Mouse (Mus musculus) neural tube, embryonic 13.5 days (tissue): ENCODE results near the gene Ces2a. TPM values are rescaled to one million over a fixed set of nuclear protein-coding genes. Genes with fewer than 3 reads are reported as not detected.

Experiments used
- ATAC-seq: fragments of 200-750 bp; cut with Nextera tagmentation; 2 replicates; pipeline ENCODE4 v1.8.0; 2017; ENCODE audit warnings: low read depth, mild to moderate bottlenecking, moderate TSS enrichment, moderate library complexity
- H3K27ac ChIP-seq: fragments of 300-500 bp; sonication (generic); replicated peaks from 2 replicates; pipeline ENCODE4 v1.5.1; 2015; ENCODE audit warnings: moderate library complexity, mild to moderate bottlenecking, inconsistent platforms
- H3K27me3 ChIP-seq: fragments of 300-500 bp; sonication (generic); 2 replicates; pipeline ENCODE4 v1.6.1; 2015; ENCODE audit warnings: mild to moderate bottlenecking, inconsistent platforms
- H3K36me3 ChIP-seq: fragments of 300-500 bp; sonication (generic); 2 replicates; pipeline ENCODE4 v1.6.1; 2015; ENCODE audit warnings: mild to moderate bottlenecking, inconsistent platforms
- H3K4me1 ChIP-seq: fragments of 300-500 bp; sonication (generic); replicated peaks from 2 replicates; pipeline ENCODE4 v1.6.1; 2015; ENCODE audit warnings: inconsistent platforms
- H3K4me2 ChIP-seq: fragments of 300-500 bp; sonication (generic); 2 replicates; pipeline ENCODE4 v1.6.1; 2015; ENCODE audit warnings: inconsistent platforms, mild to moderate bottlenecking, moderate library complexity
- H3K4me3 ChIP-seq: fragments of 300-500 bp; sonication (generic); 2 replicates; pipeline ENCODE4 v1.5.1; 2015; ENCODE audit warnings: mild to moderate bottlenecking, inconsistent platforms
- H3K9ac ChIP-seq: fragments of 300-500 bp; sonication (generic); 2 replicates; pipeline ENCODE4 v1.6.1; 2015; ENCODE audit warnings: moderate library complexity, mild to moderate bottlenecking, inconsistent platforms
- H3K9me3 ChIP-seq: fragments of 300-500 bp; sonication (generic); 2 replicates; pipeline ENCODE4 v1.6.1; 2016; ENCODE audit warnings: inconsistent platforms
- WGBS: fragments of 180-500 bp; shearing (Covaris S2); methylation state at CpG from one replicate; pipeline ENCODE4 v1.1.7; 2015; 5-methylcytosine and 5-hydroxymethylcytosine counted together
- polyA plus RNA-seq: library from polyadenylated mRNA; unstranded; fragments of >200 nt; fragmentation: Nextera tagmentation; extraction: Ambion mirVana; gene quantifications from 2 replicates; pipeline ENCODE4 v1.2.1, GENCODE M21; 2015

Gene Ces2a
- polyA plus RNA-seq = not detected in 2 replicates

DNA sequence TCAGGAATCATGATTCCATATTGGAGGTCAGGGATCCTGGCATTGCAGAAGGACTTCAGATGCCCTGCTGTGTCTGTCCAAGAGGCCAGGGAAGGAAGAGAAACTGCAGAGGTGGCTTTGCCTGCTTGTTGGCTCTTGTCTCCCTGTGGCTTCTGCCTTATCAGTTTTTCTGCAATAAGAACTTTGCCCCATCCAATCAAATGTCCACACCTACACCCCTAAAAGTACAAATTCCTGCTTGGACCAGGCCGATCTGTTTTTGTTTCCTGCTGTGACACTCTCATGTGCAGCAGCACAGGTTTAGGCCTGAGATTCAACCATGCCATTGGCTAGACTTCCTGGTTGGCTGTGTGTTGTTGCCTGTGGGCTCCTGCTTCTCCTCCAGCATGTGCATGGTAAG is at the start of gene Ces2a:
Ces2a (plus strand) TSS at position 251 of the 400 bp plus-strand sequence.
- Histone ChIP-seq H3K9me3 (no peaks in the 10 kb centered on the region), H3K27me3 (no peaks in the 10 kb centered on the region), H3K4me3 (no peak within 1 kb of the TSS), H3K4me1 (no peaks in the 10 kb centered on the region), H3K36me3 (no peaks in the 10 kb centered on the region), H3K4me2 (no peak within 1 kb of the TSS), H3K27ac (no peak within 1 kb of the TSS), H3K9ac (no peak within 1 kb of the TSS)
- no peak for ATAC-seq
- WGBS = 90% methylated on average over 1 of the region's 1 CpGs

DNA sequence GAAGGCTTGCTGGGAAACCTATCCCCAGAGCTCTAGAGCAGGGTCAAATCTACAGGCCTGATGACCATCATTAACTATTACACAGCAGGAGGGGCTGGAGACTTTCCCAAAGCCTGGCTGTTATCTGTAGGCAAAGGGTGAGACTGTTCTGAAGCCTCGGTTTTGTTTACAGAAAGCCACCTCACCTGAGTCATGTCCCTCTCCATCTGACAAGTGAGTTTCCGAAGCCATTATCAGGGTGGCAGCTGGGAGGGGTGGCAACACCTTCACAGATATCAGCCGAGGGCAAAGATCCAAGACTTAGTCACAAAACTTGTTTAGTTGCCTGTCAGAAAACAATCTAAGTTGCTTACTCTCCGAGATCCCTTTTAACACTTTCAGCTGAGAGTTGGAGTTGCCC is 45.4 kb upstream of the Ces2a start:
- H3K27me3 ChIP-seq = no peaks in the 10 kb centered on the region
- H3K4me3 ChIP-seq = no peak overlapping the region
- H3K36me3 ChIP-seq = no peaks in the 10 kb centered on the region
- no peaks in the 10 kb centered on the region for H3K4me1 ChIP-seq
- 0 out of 2 replicates have a peak, but pooled peaks cover 3% of the 10 kb centered on the region for H3K9me3 ChIP-seq
- H3K27ac ChIP-seq = no peak overlapping the region
- no peak overlapping the region for H3K9ac ChIP-seq
- no peak for ATAC-seq
- H3K4me2 ChIP-seq = no peak overlapping the region
- 85% methylated on average over 4 of the region's 4 CpGs for WGBS

DNA sequence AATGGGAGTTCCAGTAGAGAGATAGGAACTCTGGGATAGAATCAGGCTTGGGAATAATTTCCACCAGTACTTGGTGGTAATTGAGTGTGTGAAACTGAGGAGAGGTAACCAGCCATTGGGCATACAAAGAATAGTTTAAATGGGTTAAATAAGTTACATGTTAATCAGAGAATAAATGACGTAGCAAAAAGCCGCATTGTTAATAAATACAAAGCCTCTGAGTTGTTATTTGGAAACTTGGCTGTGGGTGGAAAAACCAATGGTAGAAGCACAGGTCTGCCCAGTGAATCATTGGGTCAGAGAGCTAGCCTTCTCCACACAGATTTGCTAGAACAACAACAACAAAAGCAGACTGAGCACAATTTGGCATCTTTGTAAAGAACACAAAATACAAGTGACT is 35.2 kb upstream of the Ces2a start:
- no peak overlapping the region for H3K4me3 ChIP-seq
- H3K9me3 ChIP-seq = no peaks in the 10 kb centered on the region
- H3K4me1 ChIP-seq = no peaks in the 10 kb centered on the region
- H3K27me3 ChIP-seq = no peaks in the 10 kb centered on the region
- 91% methylated on average over 2 of the region's 2 CpGs for WGBS
- no peak overlapping the region for H3K9ac ChIP-seq
- no peak overlapping the region for H3K4me2 ChIP-seq
- ATAC-seq = no peak
- H3K36me3 ChIP-seq = no peaks in the 10 kb centered on the region
- H3K27ac ChIP-seq = no peak overlapping the region

DNA sequence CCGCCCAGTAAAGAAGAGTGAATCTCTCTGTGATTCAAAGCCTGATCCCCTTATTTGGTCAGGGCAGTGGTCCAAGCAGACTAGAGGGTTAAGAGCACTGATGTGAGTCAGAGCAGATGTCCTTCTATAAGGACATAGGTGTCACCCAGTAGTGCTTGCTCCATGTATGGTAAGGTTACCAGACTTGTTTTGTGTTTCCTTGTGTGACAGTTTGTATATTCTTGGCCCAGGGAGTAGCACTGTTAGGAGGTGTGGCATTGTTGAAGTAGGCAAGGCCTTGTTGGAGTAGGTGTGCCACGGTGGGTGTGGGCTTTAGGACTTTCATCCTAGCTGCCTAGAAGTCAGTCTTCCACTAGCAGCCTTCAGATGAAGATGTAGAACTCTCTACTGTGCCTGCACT is 31.9 kb upstream of the Ces2a start:
- Histone ChIP-seq H3K27ac (no peak overlapping the region), H3K9me3 (no peaks in the 10 kb centered on the region), H3K36me3 (no peaks in the 10 kb centered on the region), H3K4me2 (no peak overlapping the region), H3K4me1 (no peaks in the 10 kb centered on the region), H3K9ac (no peak overlapping the region), H3K4me3 (no peak overlapping the region), H3K27me3 (no peaks in the 10 kb centered on the region)
- no peak for ATAC-seq
- WGBS = 90% methylated on average over 2 of the region's 2 CpGs

DNA sequence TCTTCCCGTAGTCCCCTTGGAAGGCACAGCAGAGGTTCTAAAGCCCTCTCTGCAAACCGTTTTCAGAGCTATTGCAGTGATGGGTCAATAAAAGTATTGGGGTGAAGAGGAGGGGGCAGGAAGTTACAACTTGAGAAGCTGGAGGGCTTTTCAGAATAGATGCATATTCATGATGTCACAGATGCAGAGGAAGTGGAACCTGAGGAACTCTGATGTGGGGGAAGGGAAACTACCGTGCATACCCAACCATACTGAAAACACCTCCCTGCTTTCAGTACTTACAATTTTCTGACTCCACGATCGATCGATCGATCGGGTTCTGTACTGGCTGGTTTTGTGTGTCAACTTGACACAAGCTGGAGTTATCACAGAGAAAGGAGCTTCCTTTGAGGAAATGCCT is 12.6 kb upstream of the Ces2a start:
- Histone ChIP-seq H3K4me2 (no peak overlapping the region), H3K36me3 (no peaks in the 10 kb centered on the region), H3K4me1 (no peaks in the 10 kb centered on the region), H3K9ac (no peak overlapping the region), H3K9me3 (no peaks in the 10 kb centered on the region), H3K27ac (no peak overlapping the region), H3K27me3 (no peaks in the 10 kb centered on the region), H3K4me3 (no peak overlapping the region)
- 83% methylated on average over 8 of the region's 8 CpGs for WGBS
- no peak for ATAC-seq

DNA sequence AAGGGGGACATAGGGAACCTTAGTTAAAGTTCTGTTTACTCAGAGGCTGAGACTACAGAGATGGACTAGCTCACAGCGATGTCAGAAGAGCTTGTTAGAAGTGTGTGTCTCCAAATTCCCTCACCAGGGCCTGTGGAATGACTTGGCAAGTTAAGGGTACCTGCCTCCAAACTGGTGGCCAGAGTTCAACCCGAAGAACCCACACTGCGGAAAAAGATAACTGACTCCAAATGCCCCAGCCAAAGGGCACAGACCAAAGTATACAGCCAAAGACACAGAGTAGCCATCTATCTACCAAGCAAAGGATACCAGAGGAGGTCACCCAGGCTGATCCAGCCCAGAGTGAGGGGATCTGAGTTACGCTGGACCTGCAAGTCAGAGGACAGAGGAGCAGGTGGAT is 2.4 kb upstream of the Ces2a start:
- Histone ChIP-seq H3K4me1 (no peaks in the 10 kb centered on the region), H3K4me3 (no peak overlapping the region), H3K9ac (no peak overlapping the region), H3K27me3 (no peaks in the 10 kb centered on the region), H3K9me3 (no peaks in the 10 kb centered on the region), H3K4me2 (no peak overlapping the region), H3K36me3 (no peaks in the 10 kb centered on the region), H3K27ac (no peak overlapping the region)
- 91% methylated on average over 4 of the region's 4 CpGs for WGBS
- ATAC-seq = no peak

DNA sequence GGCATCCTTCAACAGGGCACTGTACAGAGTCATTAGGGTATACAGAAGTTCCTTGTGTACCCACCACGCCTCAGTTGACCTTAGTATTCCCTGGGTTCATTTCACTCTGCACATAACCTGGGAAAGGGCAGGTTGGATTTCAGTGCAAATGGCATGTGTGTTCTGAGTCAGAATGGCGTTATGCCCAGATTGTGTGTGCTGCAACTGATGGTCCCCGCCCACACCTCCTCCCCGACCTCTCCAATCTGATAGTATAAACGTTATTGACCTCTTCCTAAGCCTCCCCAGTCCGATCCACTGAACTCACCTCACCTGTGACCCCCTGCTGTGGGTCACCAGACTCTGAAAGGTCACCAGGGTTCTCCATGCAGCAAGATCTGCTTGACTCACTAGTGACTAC is 1.8 kb upstream of the Ces2a start:
- Histone ChIP-seq H3K36me3 (no peaks in the 10 kb centered on the region), H3K4me1 (no peaks in the 10 kb centered on the region), H3K9ac (no peak overlapping the region), H3K4me2 (no peak overlapping the region), H3K27ac (no peak overlapping the region), H3K27me3 (no peaks in the 10 kb centered on the region), H3K4me3 (no peak overlapping the region), H3K9me3 (no peaks in the 10 kb centered on the region)
- WGBS = 80% methylated on average over 6 of the region's 6 CpGs
- no peak for ATAC-seq

DNA sequence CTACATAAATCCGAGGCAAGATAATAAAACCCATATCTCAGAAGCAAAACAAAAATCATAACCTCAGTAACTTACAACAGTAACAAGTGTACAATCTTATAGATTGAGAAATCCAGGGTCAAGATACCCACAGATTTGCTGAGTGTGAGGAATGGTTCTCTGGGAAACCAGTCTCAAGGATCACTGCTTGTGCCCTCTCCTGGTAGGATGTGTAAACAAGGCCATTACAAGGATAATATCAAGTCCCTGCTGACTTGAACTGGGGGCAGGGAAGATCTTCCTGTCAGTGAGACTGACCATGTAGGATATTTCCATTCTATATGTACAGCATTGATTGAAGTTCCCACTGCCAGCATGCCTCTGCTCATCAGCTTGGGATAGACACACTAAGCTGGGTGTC is 8.2 kb downstream of the Ces2a start:
- WGBS = 74% methylated on average over 1 of the region's 1 CpGs
- Histone ChIP-seq H3K36me3 (no peaks in the 10 kb centered on the region), H3K4me3 (no peak overlapping the region), H3K4me1 (no peaks in the 10 kb centered on the region), H3K27me3 (no peaks in the 10 kb centered on the region), H3K9ac (no peak overlapping the region), H3K4me2 (no peak overlapping the region), H3K9me3 (no peaks in the 10 kb centered on the region), H3K27ac (no peak overlapping the region)
- ATAC-seq = no peak

DNA sequence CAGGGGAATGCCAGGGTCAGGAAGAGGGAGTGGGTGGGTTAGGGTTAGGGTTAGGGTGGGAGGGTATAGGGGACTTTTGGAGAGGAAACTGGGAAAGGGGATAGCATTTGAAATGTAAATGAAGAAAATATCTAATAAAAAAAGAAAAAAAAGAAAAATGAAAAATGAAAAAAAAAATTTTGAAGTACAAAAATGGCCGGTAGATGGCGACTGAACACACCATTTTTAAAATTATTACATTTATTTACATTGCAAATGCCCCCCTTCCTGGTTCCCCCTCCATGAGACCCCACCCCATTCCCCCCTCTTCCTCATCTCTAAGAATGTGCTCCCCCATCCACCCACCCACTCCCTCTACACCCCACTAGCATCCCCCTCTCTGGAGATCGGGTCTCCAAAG is 9.6 kb downstream of the Ces2a start:
- no peak overlapping the region for H3K4me3 ChIP-seq
- no peaks in the 10 kb centered on the region for H3K36me3 ChIP-seq
- WGBS = 88% methylated on average over 3 of the region's 3 CpGs
- H3K4me2 ChIP-seq = no peak overlapping the region
- no peaks in the 10 kb centered on the region for H3K4me1 ChIP-seq
- no peaks in the 10 kb centered on the region for H3K27me3 ChIP-seq
- H3K27ac ChIP-seq = no peak overlapping the region
- ATAC-seq = no peak
- no peaks in the 10 kb centered on the region for H3K9me3 ChIP-seq
- no peak overlapping the region for H3K9ac ChIP-seq

DNA sequence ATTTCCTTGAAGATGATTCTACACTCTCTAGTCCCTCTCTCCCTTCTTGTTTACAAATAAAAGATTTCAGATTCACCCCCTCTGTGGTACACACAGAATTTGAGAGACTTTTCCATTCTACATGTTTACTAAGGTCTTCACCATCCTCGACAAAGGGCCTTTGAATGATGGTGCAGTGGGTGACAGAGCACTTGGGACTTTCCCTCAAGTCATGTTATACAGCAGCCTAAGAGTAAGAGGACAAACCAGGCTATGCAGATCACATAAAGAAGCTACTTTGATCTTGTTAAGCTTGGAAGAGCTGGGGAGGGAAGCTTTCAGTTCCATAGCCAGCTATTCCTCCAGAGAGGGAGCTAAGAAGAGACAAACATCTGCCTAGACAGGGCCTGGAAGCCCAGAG is 19.0 kb downstream of the Ces2a start:
- 80% methylated on average over 1 of the region's 1 CpGs for WGBS
- no peak overlapping the region for H3K27ac ChIP-seq
- H3K4me3 ChIP-seq = no peak overlapping the region
- no peaks in the 10 kb centered on the region for H3K36me3 ChIP-seq
- H3K4me1 ChIP-seq = no peaks in the 10 kb centered on the region
- H3K9me3 ChIP-seq = 0 out of 2 replicates have a peak, but pooled peaks cover 5% of the 10 kb centered on the region
- H3K4me2 ChIP-seq = no peak overlapping the region
- no peak for ATAC-seq
- no peaks in the 10 kb centered on the region for H3K27me3 ChIP-seq
- no peak overlapping the region for H3K9ac ChIP-seq

DNA sequence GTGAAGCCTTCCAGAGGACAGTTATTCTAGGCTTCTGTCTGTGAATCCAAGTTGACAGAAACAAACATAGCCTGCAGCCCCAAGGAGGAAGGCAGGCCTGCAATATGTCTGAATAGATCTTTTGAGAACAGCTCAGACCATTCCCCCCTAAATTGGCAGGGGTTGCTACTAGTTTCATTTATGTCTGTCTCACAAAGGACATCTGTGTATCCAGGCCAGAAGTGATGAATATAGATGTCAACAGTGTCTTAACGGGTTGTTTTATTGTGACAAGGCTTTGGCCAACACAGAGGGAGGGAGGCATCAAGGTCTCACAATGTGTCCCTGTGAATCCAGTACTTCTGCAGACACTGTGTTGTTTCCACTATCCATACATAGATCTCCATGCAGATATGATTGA is 23.8 kb downstream of the Ces2a start:
- no peaks in the 10 kb centered on the region for H3K9me3 ChIP-seq
- no peaks in the 10 kb centered on the region for H3K4me1 ChIP-seq
- ATAC-seq = no peak
- WGBS = 47% methylated on average over 1 of the region's 1 CpGs
- no peak overlapping the region for H3K4me2 ChIP-seq
- H3K4me3 ChIP-seq = no peak overlapping the region
- no peaks in the 10 kb centered on the region for H3K36me3 ChIP-seq
- no peaks in the 10 kb centered on the region for H3K27me3 ChIP-seq
- no peak overlapping the region for H3K27ac ChIP-seq
- H3K9ac ChIP-seq = no peak overlapping the region

DNA sequence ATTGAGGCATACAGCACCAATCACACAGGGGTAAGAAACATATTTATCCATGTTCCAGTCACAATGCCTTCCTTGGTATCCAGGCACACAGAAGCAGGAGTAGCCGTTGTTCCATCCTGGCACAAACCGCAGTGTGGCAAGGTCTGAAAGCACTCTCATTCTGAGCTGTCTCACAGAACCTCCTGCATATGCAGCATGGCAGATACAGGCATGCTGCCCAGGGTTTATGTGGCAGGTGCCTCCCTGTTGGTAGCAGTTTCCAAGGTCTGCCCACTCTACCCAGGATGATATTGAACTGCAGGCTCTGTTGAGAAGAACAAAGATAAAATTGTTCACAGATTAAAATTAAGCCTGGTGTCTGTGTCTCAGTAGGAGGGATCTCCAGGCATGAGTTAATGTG is 24.4 kb downstream of the Ces2a start:
- H3K9me3 ChIP-seq = no peaks in the 10 kb centered on the region
- no peak for ATAC-seq
- H3K36me3 ChIP-seq = no peaks in the 10 kb centered on the region
- no peak overlapping the region for H3K4me3 ChIP-seq
- H3K9ac ChIP-seq = no peak overlapping the region
- H3K27ac ChIP-seq = no peak overlapping the region
- no peaks in the 10 kb centered on the region for H3K27me3 ChIP-seq
- H3K4me2 ChIP-seq = no peak overlapping the region
- no peaks in the 10 kb centered on the region for H3K4me1 ChIP-seq
- WGBS = 87% methylated on average over 2 of the region's 2 CpGs

DNA sequence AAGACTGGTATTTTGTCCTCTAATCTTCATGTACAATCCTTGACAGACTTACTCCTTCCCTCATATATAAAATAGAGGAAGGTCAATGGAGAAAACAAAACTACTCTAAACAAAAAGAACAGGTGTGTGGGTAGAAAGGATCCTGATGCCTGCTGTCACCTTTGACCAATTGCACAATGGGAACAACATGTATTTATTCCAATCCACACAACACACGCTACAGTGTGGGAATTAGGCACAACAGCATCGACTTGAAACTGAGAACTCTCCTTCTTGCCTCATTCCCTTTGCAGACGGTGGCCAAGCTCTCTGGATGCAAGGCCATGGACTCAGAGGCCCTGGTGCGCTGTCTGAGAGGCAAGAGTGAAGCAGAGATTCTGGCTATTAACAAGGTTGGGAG is 27.3 kb downstream of the Ces2a start:
- 87% methylated on average over 4 of the region's 4 CpGs for WGBS
- ATAC-seq = no peak
- H3K9ac ChIP-seq = no peak overlapping the region
- no peak overlapping the region for H3K4me3 ChIP-seq
- H3K36me3 ChIP-seq = no peaks in the 10 kb centered on the region
- H3K27me3 ChIP-seq = no peaks in the 10 kb centered on the region
- H3K9me3 ChIP-seq = no peaks in the 10 kb centered on the region
- no peaks in the 10 kb centered on the region for H3K4me1 ChIP-seq
- no peak overlapping the region for H3K4me2 ChIP-seq
- H3K27ac ChIP-seq = no peak overlapping the region
